Mouse (Mus musculus) left cerebral cortex, postnatal 25 days (tissue): ENCODE measurements around the gene Tcf15. TPM values are rescaled to one million over a fixed set of nuclear protein-coding genes. Genes with fewer than 3 reads are reported as not detected.

Experiments used
- total RNA-seq, 2 experiments: library from RNA; stranded (reverse); gene quantifications; 2 replicates each; pipeline ENCODE4 v1.2.3; 2021

The Tcf15 gene
- total RNA-seq, 2 experiments from 2014 or later, result 0.76 to 1.1 TPM

Other genes starting within 250 kb of the Tcf15 start
- under 1 TPM; 0.14 to 0.37 TPM for gene Angpt4, start 232.4 kb upstream of the Tcf15 start, total RNA-seq
- 1 to 10 TPM; 6.6 to 8.4 TPM for gene Fam110a, start 163.3 kb upstream of the Tcf15 start, total RNA-seq
- gene Slc52a3, start 147.1 kb upstream of the Tcf15 start, total RNA-seq, result 1 to 10 TPM; 4.0 to 4.1 TPM
- 10 to 100 TPM; 15.2 to 18.5 TPM for gene Scrt2, start 62.0 kb upstream of the Tcf15 start, total RNA-seq
- 10 to 100 TPM; 85.6 to 96.7 TPM for gene Srxn1, start 38.0 kb upstream of the Tcf15 start, total RNA-seq
- 100 to 1,000 TPM; 100 to 107 TPM for gene Csnk2a1, start 83.3 kb downstream of the Tcf15 start, total RNA-seq
- gene Tbc1d20, start 150.3 kb downstream of the Tcf15 start, total RNA-seq, result 10 to 100 TPM; 56.0 to 57.0 TPM
- gene Rbck1, start 189.1 kb downstream of the Tcf15 start, total RNA-seq, result 100 to 1,000 TPM; 101 to 117 TPM
- gene Trib3, start 200.5 kb downstream of the Tcf15 start, total RNA-seq, result under 1 TPM; 0.66 to 0.76 TPM
- 10 to 100 TPM; 73.5 to 90.0 TPM for gene Nrsn2, start 233.1 kb downstream of the Tcf15 start, total RNA-seq